Mouse (Mus musculus) C2C12 (cell line): ENCODE results near the gene Ak4. TPM values are rescaled to one million over a fixed set of nuclear protein-coding genes. Genes with fewer than 3 reads are reported as not detected.

Experiments
- H3K27me3 ChIP-seq: one replicate; pipeline ENCODE4 v1.6.1; 2011; ENCODE audit not compliant: control insufficient read depth, insufficient read depth, insufficient read length
- H3K36me3 ChIP-seq: one replicate; pipeline ENCODE4 v1.6.1; 2011; ENCODE audit not compliant: control insufficient read depth, insufficient read depth
- H3K4me3 ChIP-seq: one replicate; pipeline ENCODE4 v1.5.1; 2011; ENCODE audit warnings: mild to moderate bottlenecking, control low read depth; ENCODE audit not compliant: poor library complexity, insufficient read depth, severe bottlenecking
- H3K79me2 ChIP-seq: one replicate; pipeline ENCODE4 v1.6.1; 2011; ENCODE audit not compliant: control insufficient read depth, insufficient read depth
- H3K79me3 ChIP-seq: one replicate; pipeline ENCODE4 v1.6.1; 2011; ENCODE audit warnings: low read depth, control low read depth
- H3ac ChIP-seq: one replicate; pipeline ENCODE3; 2011; ENCODE audit warnings: low read depth; ENCODE audit not compliant: control insufficient read depth, insufficient read length
- CEBPB ChIP-seq: IDR thresholded peaks from one replicate; pipeline ENCODE4 v1.6.1; 2011; ENCODE audit warnings: low read depth, mild to moderate bottlenecking, control low read depth, moderate library complexity
- CTCF ChIP-seq: IDR thresholded peaks from one replicate; pipeline ENCODE4 v1.5.1; 2011; ENCODE audit not compliant: control insufficient read depth, insufficient read depth, insufficient read length
- FOSL1 ChIP-seq: IDR thresholded peaks from one replicate; pipeline ENCODE4 v1.8.0; 2011; ENCODE audit warnings: mild to moderate bottlenecking, low read length; ENCODE audit not compliant: poor library complexity, insufficient read depth, severe bottlenecking
- MAX ChIP-seq: IDR thresholded peaks from one replicate; pipeline ENCODE4 v1.6.1; 2011; ENCODE audit warnings: mild to moderate bottlenecking, control low read depth
- MYOD1 ChIP-seq: IDR thresholded peaks from one replicate; pipeline ENCODE4 v1.6.1; 2011; ENCODE audit warnings: low read depth; ENCODE audit not compliant: control insufficient read depth, insufficient read length
- MYOG ChIP-seq: IDR thresholded peaks from one replicate; pipeline ENCODE4 v1.6.1; 2011; ENCODE audit not compliant: control insufficient read depth, insufficient read length; ENCODE audit errors: extremely low read depth
- USF1 ChIP-seq: IDR thresholded peaks from one replicate; pipeline ENCODE4 v1.6.1; 2011; ENCODE audit warnings: low read depth, mild to moderate bottlenecking, control low read depth, moderate library complexity
- polyA plus RNA-seq: library from polyadenylated mRNA; unstranded; fragments of >200 nt; fragmentation: generic; extraction: Trizol; gene quantifications from one replicate; pipeline ENCODE4 v1.2.1, GENCODE M21; 2012; ENCODE audit warnings: missing spikeins

Gene Ak4
- polyA plus RNA-seq, 1 experiment, result 0.25 TPM

GRCm38 (mm10) chr4:101508431-101508830, 89.4 kb downstream of the Ak4 start:
- H3K4me3 ChIP-seq, result no peak overlapping the region
- TF ChIP-seq CEBPB, result no peak
- TF ChIP-seq MYOG, result no peak
- no peak for TF ChIP-seq FOSL1
- TF ChIP-seq USF1, result no peak
- no peaks in the 10 kb centered on the region for H3K79me2 ChIP-seq
- H3K36me3 ChIP-seq, result no peaks in the 10 kb centered on the region
- H3K27me3 ChIP-seq, result no peaks in the 10 kb centered on the region
- H3ac ChIP-seq, result no peak overlapping the region
- no peaks in the 10 kb centered on the region for H3K79me3 ChIP-seq

- Histone ChIP-seq H3K4me3 (no peak overlapping the region), H3K79me2 (no peaks in the 10 kb centered on the region), H3K36me3 (no peaks in the 10 kb centered on the region), H3K27me3 (no peaks in the 10 kb centered on the region), H3ac (no peak overlapping the region), H3K79me3 (no peaks in the 10 kb centered on the region)
- TF ChIP-seq CTCF, result no peak
- TF ChIP-seq MAX, result no peak
- no peak for TF ChIP-seq CEBPB
- TF ChIP-seq FOSL1, result no peak
- no peak for TF ChIP-seq MYOG
- no peak for TF ChIP-seq USF1
- no peak for TF ChIP-seq MYOD1
Measured at GRCm38 (mm10) chr4:101508851-101509577, 89.9 kb downstream of the Ak4 start.

GRCm38 (mm10) chr4:101510111-101510903, 91.2 kb downstream of the Ak4 start:
- Histone ChIP-seq H3ac (no peak overlapping the region), H3K27me3 (no peaks in the 10 kb centered on the region), H3K36me3 (no peaks in the 10 kb centered on the region), H3K4me3 (no peak overlapping the region), H3K79me3 (no peaks in the 10 kb centered on the region), H3K79me2 (no peaks in the 10 kb centered on the region)
- TF ChIP-seq CEBPB, result no peak
- no peak for TF ChIP-seq MYOD1
- no peak for TF ChIP-seq MAX
- no peak for TF ChIP-seq FOSL1
- no peak for TF ChIP-seq CTCF
- TF ChIP-seq MYOG, result no peak
- no peak for TF ChIP-seq USF1

- H3ac ChIP-seq, result no peak overlapping the region
- H3K79me2 ChIP-seq, result no peaks in the 10 kb centered on the region
- H3K4me3 ChIP-seq, result no peak overlapping the region
- H3K27me3 ChIP-seq, result no peaks in the 10 kb centered on the region
- TF ChIP-seq MYOG, result no peak
- TF ChIP-seq CTCF, result no peak
- H3K36me3 ChIP-seq, result no peaks in the 10 kb centered on the region
- H3K79me3 ChIP-seq, result no peaks in the 10 kb centered on the region
Measured at GRCm38 (mm10) chr4:101510904-101511210, 91.8 kb downstream of the Ak4 start.

- no peaks in the 10 kb centered on the region for H3K79me3 ChIP-seq
- no peaks in the 10 kb centered on the region for H3K36me3 ChIP-seq
- no peaks in the 10 kb centered on the region for H3K79me2 ChIP-seq
- TF ChIP-seq CEBPB (no peak), CTCF (no peak), MAX (no peak), MYOG (no peak), USF1 (no peak), FOSL1 (no peak), MYOD1 (no peak)
- no peaks in the 10 kb centered on the region for H3K27me3 ChIP-seq
- no peak overlapping the region for H3ac ChIP-seq
- H3K4me3 ChIP-seq, result no peak overlapping the region
Measured at GRCm38 (mm10) chr4:101511768-101512521, 92.9 kb downstream of the Ak4 start.
